Mouse (Mus musculus): ENCODE measurements around the gene Lrrc38.
"Not testable (repeated sequence)": the region's sequence is repeated elsewhere in the genome, so short reads cannot be mapped to it uniquely, and the experiment has no call there.

Lrrc38 gene

DNA sequence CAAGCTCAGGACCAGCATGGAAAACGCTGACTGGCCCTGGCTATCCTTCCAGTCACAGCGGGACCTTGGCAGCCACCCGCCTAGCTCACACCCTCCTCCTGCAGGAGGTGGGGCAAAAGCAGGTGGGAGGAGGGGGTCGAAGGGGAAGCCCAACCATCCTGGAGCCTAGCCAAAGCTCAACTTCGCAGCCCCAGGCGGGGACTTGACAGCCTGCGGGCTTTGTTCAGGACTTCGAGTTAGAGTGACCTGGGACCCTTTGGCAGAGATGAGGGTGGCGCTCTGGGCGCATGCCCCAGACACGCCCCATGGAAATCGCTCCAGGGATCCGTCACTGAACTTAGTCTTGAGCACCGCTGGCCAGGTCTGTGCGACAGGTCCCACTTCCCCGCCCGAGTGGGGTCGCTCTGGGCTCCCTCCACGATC, at the start of gene Lrrc38:
Gene Lrrc38, plus strand, starts transcription at position 274 of the 423 bp plus-strand sequence.
- DNase-seq (ENCODE audit: inconsistent ontology term) = peak; percentile 63

DNA sequence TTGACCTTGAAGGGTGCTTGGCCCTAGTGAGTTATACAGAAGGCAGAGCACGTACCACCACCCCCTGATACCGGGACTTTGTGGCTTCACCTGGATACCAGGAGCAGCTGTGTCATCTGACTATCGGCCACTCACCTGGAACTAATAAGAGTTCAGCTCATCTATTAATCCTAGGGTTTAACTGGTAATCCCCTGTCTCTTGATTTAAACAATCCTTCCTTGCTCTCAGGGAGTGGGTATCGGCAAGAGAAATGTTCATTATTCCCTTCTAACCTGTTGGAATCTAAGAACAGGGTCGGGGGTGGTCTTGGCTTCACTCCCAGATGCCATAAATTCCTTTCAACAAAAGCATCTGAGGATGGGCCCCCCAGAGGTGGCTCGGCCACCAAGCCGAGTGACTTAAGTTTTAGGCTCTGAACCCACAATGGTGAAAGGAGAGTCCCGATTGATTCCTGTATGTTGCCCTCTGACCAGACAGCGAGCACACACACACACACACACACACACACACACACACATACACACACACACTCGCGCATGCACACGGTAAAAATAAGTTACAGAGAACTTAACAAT, 49.4 kb upstream of the Lrrc38 start:
- no peak for DNase-seq (ENCODE audit: inconsistent ontology term)

DNA sequence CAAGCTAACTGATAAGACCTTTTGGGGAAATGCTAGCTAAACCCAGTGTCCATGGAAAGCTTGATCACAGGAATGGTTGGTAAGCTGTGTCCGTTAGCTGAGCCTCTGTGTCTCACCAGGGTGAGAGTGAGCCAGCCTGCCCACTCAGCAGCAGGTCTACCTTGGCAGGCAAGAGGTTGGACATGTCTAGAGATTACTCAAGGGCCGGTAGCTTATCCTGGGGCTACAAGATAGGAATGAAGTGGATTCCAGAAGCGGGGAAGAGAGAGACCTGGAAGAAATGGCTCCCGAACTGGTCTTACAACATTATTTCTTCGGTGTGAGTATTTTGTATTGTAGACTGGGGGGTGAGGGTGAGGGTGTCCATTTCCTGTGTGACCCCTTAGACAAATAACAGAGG, 48.5 kb upstream of the Lrrc38 start:
- DNase-seq (ENCODE audit: inconsistent ontology term) = no peak

DNA sequence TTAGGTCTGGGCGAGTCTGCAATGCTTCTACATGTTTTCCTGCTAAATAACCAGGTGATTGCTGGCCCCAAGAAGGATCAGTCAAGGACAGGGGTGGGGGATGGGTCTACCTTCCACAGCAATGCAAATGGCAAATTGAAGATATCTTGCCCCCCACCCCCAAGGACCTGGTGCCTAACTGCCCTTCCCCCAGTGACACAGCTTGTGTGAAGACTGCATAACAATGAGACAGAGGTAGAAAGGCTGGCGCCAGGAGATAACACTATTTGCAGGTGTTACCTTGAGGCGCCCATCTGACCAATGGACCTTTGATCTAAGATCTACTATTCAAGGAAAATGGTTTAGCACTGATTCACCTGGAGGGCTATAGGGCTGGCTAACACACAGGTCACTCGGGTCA, 47.7 kb upstream of the Lrrc38 start:
- DNase-seq (ENCODE audit: inconsistent ontology term) = no peak

DNA sequence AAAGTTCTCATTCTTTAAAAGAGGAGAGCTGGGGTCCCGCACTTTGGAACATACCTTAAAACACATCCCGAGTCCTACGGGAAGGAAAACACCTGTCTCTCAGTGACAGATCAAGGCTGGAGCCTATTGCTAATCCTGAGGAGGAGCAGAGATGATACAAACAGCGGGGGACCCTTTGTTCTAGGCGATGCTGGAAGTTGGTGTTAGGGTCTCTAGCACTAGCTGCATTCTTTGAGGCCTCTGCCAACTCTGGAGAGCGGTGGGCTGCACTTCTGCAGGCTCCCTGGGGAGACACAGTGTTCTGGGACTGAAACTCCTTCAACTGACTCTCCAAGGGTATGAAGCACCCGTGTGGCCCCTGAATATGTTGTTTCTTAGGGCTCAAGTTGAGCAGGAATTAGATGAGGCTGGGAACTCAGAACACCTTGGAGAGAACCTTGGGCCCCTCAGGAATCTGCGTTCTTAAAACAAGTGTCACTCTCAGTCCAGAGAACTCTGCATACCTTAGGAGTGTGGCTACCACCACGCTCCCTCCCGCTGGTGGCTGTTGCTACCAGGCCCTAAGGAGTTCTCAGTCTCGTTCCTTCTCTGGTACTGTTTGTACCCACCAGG, 47.2 kb upstream of the Lrrc38 start:
- no peak for DNase-seq (ENCODE audit: inconsistent ontology term)

DNA sequence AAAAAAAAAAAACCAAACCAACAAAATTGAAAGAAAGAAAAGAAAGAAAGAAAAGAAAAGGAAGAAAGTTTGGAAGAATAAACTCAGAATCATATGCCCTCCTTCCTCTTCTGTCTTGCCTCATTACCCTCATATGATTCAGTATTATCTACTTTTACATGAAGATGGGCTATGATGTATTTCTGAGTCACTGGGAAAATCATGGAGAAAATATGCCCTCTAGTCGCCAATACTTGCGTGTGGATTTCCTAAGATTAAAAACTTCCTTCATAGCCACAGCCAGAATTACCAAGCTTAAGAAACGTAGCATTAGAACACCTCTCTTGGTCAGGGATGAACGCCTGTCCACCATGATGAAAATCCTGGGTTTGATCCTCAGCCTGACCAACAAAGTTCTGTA, 44.5 kb upstream of the Lrrc38 start:
- DNase-seq (ENCODE audit: inconsistent ontology term) = no peak

DNA sequence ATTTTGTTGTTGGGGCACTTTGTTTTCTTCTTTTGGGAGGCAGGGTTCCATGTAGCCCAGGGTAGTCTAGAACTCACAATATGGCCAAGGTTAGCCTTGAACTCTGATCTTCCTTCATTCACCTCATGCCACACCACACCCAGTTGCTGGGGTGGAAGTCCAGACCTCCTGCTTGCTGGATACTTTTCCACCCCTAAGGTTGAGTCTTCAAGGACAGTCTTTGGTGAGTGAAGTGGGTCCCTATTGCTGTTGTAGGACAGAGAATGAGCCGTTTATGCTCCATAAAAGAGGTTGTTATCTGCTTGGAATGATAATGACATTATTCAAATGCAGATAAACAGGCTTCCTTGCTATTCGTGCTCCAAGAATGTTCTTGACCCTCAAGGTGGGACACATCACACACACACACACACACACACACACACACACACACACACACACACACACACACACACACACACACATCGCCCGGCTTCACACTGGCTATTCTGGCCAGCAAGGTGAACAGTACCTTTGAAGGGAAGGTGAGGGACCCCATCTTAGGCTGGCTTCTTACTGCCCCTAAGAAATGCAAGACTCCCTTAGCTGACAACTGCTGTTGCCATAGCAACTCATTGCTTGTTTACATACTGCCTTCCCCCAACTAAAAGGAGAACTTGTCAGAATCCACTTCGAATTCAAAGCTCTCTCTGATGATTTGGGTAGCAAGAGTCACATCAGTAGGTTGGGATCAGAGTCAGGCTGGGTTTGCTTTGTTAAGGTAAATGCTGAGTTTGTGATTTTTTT, 43.4 kb upstream of the Lrrc38 start:
- no peak for DNase-seq (ENCODE audit: inconsistent ontology term)

DNA sequence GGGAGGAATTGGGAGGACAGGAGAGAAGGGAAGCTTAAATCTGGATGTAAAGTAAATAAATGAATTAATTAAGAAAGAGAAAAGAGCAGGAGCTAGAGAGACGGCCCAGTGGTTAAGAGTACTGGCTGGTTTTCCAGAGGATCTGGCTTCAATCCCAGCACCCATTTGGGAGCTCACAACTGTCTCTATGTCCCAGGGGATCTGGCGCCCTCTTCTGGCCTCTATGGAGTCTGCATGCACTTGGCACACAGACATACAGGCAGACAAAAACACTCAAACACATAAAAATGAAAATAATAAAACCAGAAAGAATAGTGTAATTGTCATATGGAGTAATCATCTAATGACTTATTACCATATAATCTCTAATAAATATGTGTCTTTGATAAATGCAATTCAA, 38.2 kb upstream of the Lrrc38 start:
- DNase-seq (ENCODE audit: inconsistent ontology term) = no peak

DNA sequence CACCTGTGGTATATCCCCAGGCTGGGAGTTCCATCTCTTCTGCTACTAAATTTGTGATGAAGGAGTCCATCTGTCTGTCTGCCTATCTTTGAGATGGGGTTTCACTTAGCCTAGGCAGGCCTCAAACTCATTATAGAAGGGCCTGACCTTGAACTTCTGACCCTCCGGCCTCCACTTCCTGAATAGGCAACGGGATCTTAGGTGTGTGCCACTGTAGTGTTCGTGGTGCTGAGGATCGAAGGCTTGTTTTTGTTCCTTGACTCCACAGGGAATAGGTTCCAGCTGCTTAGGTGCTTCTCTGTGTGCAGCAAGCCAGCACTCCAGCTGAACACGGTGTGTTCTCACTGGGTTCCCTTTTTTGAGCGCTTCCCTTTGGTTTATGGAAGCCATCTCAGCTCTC, 36.3 kb upstream of the Lrrc38 start:
- no peak for DNase-seq (ENCODE audit: inconsistent ontology term)

DNA sequence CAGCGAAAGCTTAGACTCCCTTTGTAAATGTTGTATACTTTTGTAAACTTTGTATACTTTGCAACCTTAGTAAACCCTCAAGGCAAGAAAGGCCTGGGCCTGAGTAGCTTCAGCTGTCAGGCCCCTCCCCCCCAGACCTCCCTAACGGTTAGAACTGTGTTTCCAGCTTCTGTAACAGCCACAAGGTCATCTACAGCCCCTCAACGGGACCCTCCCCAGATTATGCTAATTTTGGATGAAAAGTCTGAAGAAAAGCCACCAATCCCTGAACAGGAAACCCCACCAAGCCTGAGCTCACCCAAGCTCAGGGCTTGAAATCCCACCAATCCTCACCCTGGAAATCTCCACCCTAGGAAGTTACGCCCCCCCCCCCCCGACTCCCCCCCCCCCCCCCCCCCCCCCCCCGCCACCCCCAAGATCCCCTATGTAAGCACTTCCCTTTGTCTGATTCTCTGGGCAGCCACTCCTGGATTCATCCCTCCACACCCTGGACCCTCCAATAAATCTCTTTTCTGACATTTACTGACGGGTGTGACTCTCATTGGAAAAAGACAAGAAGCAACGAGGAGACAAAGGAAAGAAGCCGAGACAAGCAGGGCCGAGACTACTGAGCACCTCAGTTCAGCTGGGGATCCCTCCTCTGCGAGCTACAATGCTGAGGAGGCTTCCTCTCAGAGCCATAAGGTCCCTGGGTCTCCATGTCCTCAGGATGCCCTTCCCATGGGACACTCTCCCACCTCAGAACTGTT, 25.2 kb upstream of the Lrrc38 start:
- no peak for DNase-seq (ENCODE audit: inconsistent ontology term)

DNA sequence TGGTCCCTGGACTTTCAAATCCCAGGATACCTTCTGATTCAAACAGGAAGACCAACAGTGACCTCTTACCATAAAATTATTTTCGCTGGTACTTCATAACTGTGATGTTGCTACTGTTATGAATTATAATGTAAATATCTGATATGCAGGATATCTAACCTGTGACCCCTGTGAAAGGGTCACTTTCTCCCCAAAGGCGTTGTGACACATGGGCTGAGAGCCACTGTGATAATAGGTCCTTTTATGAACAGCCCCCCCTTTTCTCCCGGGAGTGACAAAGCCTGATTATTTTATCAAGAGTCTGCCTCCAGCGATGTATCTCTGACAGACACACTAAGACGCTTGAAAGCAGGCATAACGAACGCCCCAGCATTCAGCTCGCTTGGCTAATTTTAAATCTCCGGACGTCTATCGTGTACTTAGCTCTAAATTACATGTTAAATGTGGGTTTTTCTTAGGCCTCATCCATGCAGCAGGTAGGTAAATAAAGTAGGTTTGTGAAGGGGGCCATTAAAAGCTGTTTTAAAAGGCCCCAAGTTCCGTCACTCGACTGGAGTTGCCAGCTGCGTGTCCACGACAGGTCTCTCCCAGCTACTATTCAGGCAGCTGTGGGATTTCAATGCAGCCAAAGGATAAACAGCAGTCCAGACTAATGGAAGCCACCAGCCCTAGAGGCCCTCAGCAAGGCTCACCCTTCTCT, 24.5 kb upstream of the Lrrc38 start:
- DNase-seq (ENCODE audit: inconsistent ontology term) = no peak

DNA sequence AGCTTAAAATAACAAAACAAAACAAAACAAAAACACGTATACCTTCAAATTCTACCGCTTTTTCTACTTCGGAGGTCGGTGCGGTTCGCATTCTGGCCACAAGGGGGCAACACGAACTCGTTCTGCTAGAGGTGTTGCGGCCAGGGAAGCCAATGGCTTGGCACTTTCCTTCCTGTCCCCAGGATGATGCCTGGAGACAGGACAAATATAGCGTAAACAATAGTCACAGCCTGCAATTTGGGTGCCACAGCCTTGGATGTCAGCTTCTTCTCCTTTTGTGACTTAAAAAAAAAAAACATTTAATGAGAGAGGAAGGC, 24.0 kb upstream of the Lrrc38 start:
- DNase-seq (ENCODE audit: inconsistent ontology term) = peak; percentile 65

DNA sequence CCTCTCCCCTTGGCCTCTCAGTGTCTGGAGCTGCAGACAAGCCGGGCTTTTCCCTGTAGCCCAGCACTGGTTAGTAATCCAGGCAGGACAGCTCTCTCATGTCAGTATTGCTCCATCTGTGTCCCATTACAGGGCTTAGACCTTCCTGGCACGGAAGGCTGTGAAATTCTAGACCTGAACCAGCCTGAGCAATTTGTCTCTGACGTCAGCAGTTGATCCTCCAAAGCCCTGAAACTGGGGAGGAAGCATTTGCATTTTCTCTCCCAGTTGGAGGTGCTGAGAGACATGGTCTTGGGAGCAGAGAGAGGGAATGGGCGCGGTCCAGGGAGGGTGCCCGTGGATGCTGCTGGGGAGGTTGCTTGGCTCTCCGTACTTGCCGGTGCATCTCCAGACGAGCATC, 19.0 kb upstream of the Lrrc38 start:
- DNase-seq (ENCODE audit: inconsistent ontology term) = no peak

DNA sequence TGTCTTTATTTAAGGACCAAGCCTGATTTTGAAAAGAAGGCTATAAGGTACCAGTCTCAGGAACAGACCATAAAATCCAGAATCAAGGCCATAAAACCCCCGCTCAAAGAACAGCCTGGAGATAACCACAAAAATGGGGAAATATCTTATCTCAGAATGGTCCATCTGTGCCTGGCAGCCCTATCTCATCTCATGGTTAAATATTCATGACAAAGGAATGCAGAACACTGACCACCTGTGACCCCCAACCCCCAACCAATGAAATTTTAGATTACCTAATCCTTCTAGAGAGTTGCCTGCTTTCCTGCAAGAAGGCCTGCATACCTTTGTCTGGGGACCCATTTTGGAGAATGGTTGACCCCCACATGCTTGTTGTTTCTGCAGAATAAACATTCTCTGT, 17.8 kb upstream of the Lrrc38 start:
- DNase-seq (ENCODE audit: inconsistent ontology term) = no peak

DNA sequence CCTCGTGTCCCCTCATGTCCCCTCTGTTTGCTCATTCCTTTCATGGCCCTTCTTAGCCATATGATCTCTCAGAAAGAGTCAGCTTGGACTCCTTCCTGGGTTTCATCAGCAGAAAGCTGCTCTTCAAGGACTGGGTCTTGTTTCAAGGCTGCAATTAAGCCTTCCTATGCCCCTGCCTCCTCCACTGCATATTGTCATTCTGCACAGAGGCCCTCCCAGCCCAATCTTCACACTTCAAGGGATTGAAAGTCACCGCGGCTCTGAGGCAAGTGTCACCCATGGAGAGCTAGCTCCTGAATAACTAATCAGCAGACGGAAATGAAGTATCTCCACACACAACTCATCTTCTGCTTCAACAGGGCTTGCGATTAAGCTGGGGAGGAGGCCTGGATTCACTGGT, 15.4 kb upstream of the Lrrc38 start:
- DNase-seq (ENCODE audit: inconsistent ontology term) = no peak

DNA sequence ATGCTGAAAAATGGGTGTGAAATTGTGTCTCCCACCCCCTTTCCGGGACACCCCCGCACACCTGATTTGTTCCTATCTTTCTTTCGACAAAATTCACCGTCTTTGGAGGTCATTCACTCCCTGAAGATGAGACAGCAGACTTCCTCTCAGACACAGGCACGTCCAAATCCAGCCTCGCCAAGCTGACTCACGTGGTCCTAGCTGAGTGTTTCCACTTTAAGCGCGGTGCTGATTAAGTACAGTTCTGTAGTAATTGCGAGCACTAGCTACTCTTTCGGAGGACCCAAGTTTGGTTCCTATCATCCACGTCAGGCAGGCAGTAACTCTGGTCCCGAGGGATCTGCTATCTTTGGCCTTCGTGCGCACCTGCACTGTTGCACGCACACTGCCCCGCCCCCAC, 14.6 kb upstream of the Lrrc38 start:
- DNase-seq (ENCODE audit: inconsistent ontology term) = no peak

DNA sequence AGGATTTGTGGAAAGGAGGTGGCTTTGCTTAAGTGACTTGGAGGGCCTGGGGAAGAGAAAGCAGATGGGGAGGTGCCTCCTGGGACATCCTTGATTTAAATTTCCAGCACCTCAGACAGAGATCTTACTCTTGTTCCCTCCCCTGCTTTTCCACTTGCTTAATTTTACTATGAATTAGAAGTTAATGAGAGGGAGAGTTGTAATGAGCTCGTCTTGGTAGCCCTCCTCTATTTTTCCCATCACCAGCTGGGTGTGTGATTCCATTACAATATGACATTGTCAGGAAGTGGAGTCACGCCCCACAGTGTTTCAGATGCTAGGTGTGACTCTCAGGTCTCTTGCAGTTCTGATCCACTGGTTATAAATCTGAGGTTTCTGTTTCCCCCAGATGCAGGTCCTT, 13.5 kb upstream of the Lrrc38 start:
- DNase-seq (ENCODE audit: inconsistent ontology term) = no peak

DNA sequence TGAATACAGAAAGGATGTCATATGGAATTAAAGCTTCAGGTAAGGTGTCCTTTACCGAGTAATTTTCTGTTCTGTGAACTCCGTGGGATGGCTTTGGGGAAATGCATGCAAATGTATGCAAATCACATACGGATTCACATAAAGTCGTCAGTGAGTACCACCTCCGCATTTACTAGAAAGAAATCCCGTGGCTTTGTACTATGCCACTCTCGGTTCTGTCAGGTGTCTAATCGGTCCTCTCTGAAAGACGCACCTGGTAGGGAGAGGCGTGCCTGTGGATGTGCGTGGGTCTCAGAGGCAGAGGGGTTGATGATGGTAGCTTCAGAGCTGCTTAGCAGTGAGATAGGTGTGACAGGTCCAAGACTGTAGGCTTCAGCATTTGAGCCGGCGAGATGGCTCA, 9.7 kb upstream of the Lrrc38 start:
- no peak for DNase-seq (ENCODE audit: inconsistent ontology term)

DNA sequence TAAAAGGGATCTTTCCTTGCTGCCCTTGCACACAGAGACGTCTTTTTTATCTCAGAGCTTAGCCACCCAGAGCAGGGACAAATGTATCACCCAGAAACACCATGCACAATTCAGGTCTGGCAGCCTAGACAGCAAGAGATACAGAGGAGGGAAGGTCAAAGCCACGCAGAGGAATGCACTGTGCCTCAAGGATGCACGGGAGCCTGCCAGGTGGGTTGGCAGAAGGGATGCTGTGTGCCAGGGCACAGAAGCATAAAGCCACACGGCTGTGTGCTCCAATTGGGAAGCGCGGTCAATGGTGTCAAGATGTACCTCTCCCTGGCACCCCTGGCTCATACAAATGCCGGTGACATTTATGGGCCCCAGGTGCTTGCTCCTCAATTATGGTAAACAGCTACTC, 8.1 kb upstream of the Lrrc38 start:
- peak; percentile 5 for DNase-seq (ENCODE audit: inconsistent ontology term)

DNA sequence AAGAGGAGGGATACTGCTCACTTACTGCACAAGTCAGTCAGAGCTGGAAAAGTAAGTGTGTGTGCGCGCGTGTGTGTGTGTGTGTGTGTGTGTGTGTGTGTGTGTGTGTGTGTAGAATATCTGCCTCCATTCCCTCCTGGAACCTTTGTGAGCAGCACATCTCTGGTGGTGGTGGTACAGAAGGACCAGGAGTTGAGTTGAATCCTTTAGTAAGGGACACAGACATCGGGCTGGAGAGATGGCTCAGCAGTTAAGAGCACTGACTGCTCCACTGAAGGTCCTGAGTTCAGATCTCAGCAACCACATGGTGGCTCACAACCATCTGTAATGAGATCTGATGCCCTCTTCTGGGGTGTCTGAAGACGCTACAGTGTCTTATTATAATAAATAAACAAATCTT, 4.1 kb upstream of the Lrrc38 start:
- not testable (repeated sequence) for DNase-seq (ENCODE audit: inconsistent ontology term)

DNA sequence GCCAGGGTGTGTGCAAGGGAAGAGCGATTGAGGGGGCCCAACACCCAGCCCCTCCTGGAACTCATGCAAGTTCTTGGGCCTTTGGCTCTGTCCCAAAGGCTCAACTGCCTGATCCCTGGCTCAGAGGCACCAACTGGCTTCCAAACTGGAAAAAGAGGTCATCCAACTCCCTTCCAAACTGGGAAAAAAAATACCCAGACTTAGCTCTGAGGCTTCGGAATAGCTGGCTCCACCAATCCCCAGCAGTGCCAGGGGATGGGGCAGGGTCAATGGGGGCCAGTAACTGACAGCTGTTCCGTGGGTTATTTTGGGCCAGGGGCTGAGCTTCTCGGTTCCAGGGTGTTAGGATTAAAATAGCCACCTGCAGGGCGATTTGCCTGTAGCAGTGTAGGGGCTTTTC, 879 bp upstream of the Lrrc38 start:
- DNase-seq (ENCODE audit: inconsistent ontology term) = no peak

All from Muller cell, postnatal 12 days (primary cell).